Comparison of ENCODE assay signal across 8 mouse cellular contexts in genomic region chr12:83688316-83689086, GRCm38 (mm10). TPM values are rescaled to one million over a fixed set of nuclear protein-coding genes. Genes with fewer than 3 reads are reported as not detected.
DNase-seq lines count a peak whose midpoint lies in the region; TF ChIP-seq lines count a peak whose summit lies in the region.

No protein-coding gene starts in this region.

- TF ChIP-seq POLR2A in cerebellum, adult 2 months (IDR thresholded peaks at IDR 0.05; ENCODE audit: borderline replicate concordance, insufficient read depth, low read length): no peak

- TF ChIP-seq CTCF in cerebellum, adult 2 months (IDR thresholded peaks at IDR 0.05; ENCODE audit: borderline replicate concordance, insufficient read depth, low read depth, low read length): no peak

- peak overlapping the region; percentile 97 for H3K4me3 ChIP-seq in cerebellum, adult 2 months (replicated peaks; ENCODE audit: insufficient read depth, low read depth, low read length)

- H3K27ac ChIP-seq in cerebellum, adult 2 months (ENCODE audit: insufficient read depth, low read length): peak overlapping the region; percentile 58; the same call in 1 of the 2 replicates

- H3K4me1 ChIP-seq in cerebellum, adult 2 months (ENCODE audit: control insufficient read depth, insufficient read depth, low read length): no peaks in the 10 kb centered on the region; the same call in 1 of the 2 replicates

- H3K27me3 ChIP-seq in cerebellum, adult 2 months (ENCODE audit: control insufficient read depth, insufficient read depth, low read length): no peaks in the 10 kb centered on the region

- DNase-seq in cerebellum, adult 2 months: no peak
- no peak for DNase-seq in cerebellum, adult 8-10 months
- DNase-seq in 416B (ENCODE audit: low read depth): peak; percentile 72
- peak; percentile 45 for DNase-seq in c-Kit-positive CD71-negative TER-119-negative erythroid progenitor cells, embryonic 14.5 days (ENCODE audit: low read depth)
- DNase-seq in gonadal fat pad, adult 2 months (ENCODE audit: low read depth): peak; percentile 16
- peak; percentile 49 to 77 for DNase-seq in left cerebral cortex, postnatal 25 days (ENCODE audit: low spot score in 2 of 2)
- peak; percentile 72 for DNase-seq in naive thymus-derived CD4-positive, alpha-beta T cell, adult 2 months (ENCODE audit: low read depth)
- no peak for DNase-seq in B cell, adult 2 months

- intact Hi-C loops in left cerebral cortex, postnatal 25 days (cut with DNase I): no loop called here

- WGBS in cerebellum, adult 2 months: 1% methylated on average over 49 of the region's 49 CpGs

RNA-seq across cellular contexts. Expression of gene Psen1, which starts 0.5 kb away (rescaled TPM):
- 45.5 and 46.6 TPM in 2 replicates for polyA plus RNA-seq in cerebellum, adult 2 months (2012; rRNA removed)
- polyA plus RNA-seq in gonadal fat pad, adult 2 months (2012; rRNA removed): 21.9 and 35.0 TPM in 2 replicates
- total RNA-seq in left cerebral cortex, postnatal 25 days (2021): 10 to 100 TPM; 64.9 to 68.1 TPM

RNA-seq across cellular contexts. Expression of gene Rbm25, which starts 57.5 kb away (rescaled TPM):
- 159 and 191 TPM in 2 replicates for polyA plus RNA-seq in cerebellum, adult 2 months (2012; rRNA removed)
- polyA plus RNA-seq in gonadal fat pad, adult 2 months (2012; rRNA removed): 21.0 and 30.0 TPM in 2 replicates
- total RNA-seq in left cerebral cortex, postnatal 25 days (2021): 100 to 1,000 TPM; 107 to 124 TPM

Comparison
In these comparisons a context has a peak if more than half of its experiments do, and no peak if none do; other contexts are left out.
1. DNase-seq: peak in 416B (single experiment), c-Kit-positive CD71-negative TER-119-negative erythroid progenitor cells, embryonic 14.5 days (single experiment), gonadal fat pad, adult 2 months (single experiment), left cerebral cortex, postnatal 25 days (2 of 2) and naive thymus-derived CD4-positive, alpha-beta T cell, adult 2 months (single experiment); none in cerebellum, adult 2 months (0 of 2), cerebellum, adult 8-10 months (single experiment) and B cell, adult 2 months (0 of 2).